Mouse (Mus musculus) CH12.LX (cell line): ENCODE results near the gene Adamts20. TPM values are rescaled to one million over a fixed set of nuclear protein-coding genes. Genes with fewer than 3 reads are reported as not detected.

ENCODE experiments used
- DNase-seq: peaks from one replicate; pipeline ENCODE4 v3.0.0-alpha.2; 2013; ENCODE audit errors: extremely low read depth
- H3K27ac ChIP-seq: 2 replicates; pipeline ENCODE4 v1.5.1; 2012; ENCODE audit warnings: low read depth, mild to moderate bottlenecking, control low read depth, moderate library complexity; ENCODE audit not compliant: insufficient read depth
- H3K27me3 ChIP-seq: replicated peaks from 2 replicates; pipeline ENCODE3; 2012; ENCODE audit warnings: inconsistent platforms
- H3K36me3 ChIP-seq, 2 experiments: replicated peaks in 1 of 2; 2 replicates each; pipeline versions ENCODE3 to v1.6.1; 2012; ENCODE audit warnings: inconsistent platforms in 1 of 2, low read length in 1 of 2, mild to moderate bottlenecking in 1 of 2, mixed read lengths in 1 of 2, moderate library complexity in 1 of 2; ENCODE audit not compliant: control insufficient read depth in 1 of 2, insufficient read depth in 1 of 2
- H3K4me1 ChIP-seq, 2 experiments: 2 replicates each; pipeline ENCODE4 v1.6.1; 2012; ENCODE audit warnings: inconsistent platforms in 1 of 2, moderate library complexity in 1 of 2; ENCODE audit not compliant: insufficient read depth in 2 of 2, control insufficient read depth in 1 of 2
- H3K4me2 ChIP-seq: 2 replicates; pipeline ENCODE4 v1.6.1; 2012; ENCODE audit warnings: low read depth, mild to moderate bottlenecking, control low read depth; ENCODE audit not compliant: poor library complexity, insufficient read depth, severe bottlenecking
- H3K4me3 ChIP-seq, 3 experiments: fragments of 150-350 bp in 1 of 3; sonication (generic) in 1 of 3; replicated peaks in 1 of 3; 2 replicates each; pipeline versions ENCODE3 to v1.5.1; 2011 to 2012; ENCODE audit warnings: low read depth in 2 of 3, low read length in 2 of 3, mild to moderate bottlenecking in 2 of 3, moderate library complexity in 2 of 3, control low read depth in 1 of 3, improper control_type of control experiment in 1 of 3, inconsistent platforms in 1 of 3, mixed read lengths in 1 of 3; ENCODE audit not compliant: poor library complexity in 1 of 3
- H3K79me2 ChIP-seq: replicated peaks from 2 replicates; pipeline ENCODE4 v1.6.1; 2012; ENCODE audit warnings: mild to moderate bottlenecking, moderate library complexity; ENCODE audit not compliant: control insufficient read depth, poor library complexity, insufficient read depth, severe bottlenecking; ENCODE audit errors: extremely low read depth
- H3K9ac ChIP-seq: 2 replicates; pipeline ENCODE4 v1.6.1; 2012; ENCODE audit warnings: low read depth, mild to moderate bottlenecking, control low read depth, moderate library complexity; ENCODE audit not compliant: insufficient read depth
- H3K9me3 ChIP-seq: replicated peaks from 2 replicates; pipeline ENCODE3; 2012; ENCODE audit warnings: low read length, inconsistent platforms, mixed read lengths
- BHLHE40 ChIP-seq: IDR thresholded peaks from 2 replicates; pipeline ENCODE4 v1.6.1; 2011; ENCODE audit warnings: mild to moderate bottlenecking, low read depth, low read length, improper control_type of control experiment
- CHD1 ChIP-seq: IDR thresholded peaks from 2 replicates; pipeline ENCODE4 v1.6.1; 2012; ENCODE audit warnings: low read depth, low read length, improper control_type of control experiment, inconsistent platforms
- CHD2 ChIP-seq: IDR thresholded peaks from 2 replicates; pipeline ENCODE4 v1.6.1; 2011; ENCODE audit warnings: low read length, improper control_type of control experiment
- CTCF ChIP-seq, 2 experiments: IDR thresholded peaks in 1 of 2; conservative IDR thresholded peaks in 1 of 2; 2 replicates each; pipeline ENCODE4 v1.5.1; 2011 to 2012; ENCODE audit warnings: low read depth in 2 of 2, low read length in 2 of 2, improper control_type of control experiment in 1 of 2, inconsistent platforms in 1 of 2, mild to moderate bottlenecking in 1 of 2, moderate library complexity in 1 of 2
- ELF1 ChIP-seq: IDR thresholded peaks from 2 replicates; pipeline ENCODE4 v1.6.1; 2014; ENCODE audit warnings: low read depth, mild to moderate bottlenecking, inconsistent platforms, low read length, improper control_type of control experiment
- EP300 ChIP-seq: IDR thresholded peaks from 2 replicates; pipeline ENCODE4 v1.6.1; 2011; ENCODE audit warnings: low read length, improper control_type of control experiment
- MAFK ChIP-seq: IDR thresholded peaks from 2 replicates; pipeline ENCODE4 v1.6.1; 2011; ENCODE audit warnings: low read length, improper control_type of control experiment; ENCODE audit not compliant: insufficient replicate concordance
- MAZ ChIP-seq: IDR thresholded peaks from 2 replicates; pipeline ENCODE4 v1.6.1; 2012; ENCODE audit warnings: low read depth, mild to moderate bottlenecking, inconsistent platforms, low read length, improper control_type of control experiment, moderate library complexity
- PAX5 ChIP-seq: IDR thresholded peaks from 2 replicates; pipeline ENCODE4 v1.6.1; 2012; ENCODE audit warnings: low read length, inconsistent platforms, mixed read lengths
- POLR2A ChIP-seq: IDR thresholded peaks from 2 replicates; pipeline ENCODE4 v1.6.1; 2011; ENCODE audit warnings: low read depth, mild to moderate bottlenecking, improper control_type of control experiment, low read length
- POLR2AphosphoS2 ChIP-seq: IDR thresholded peaks from 2 replicates; pipeline ENCODE4 v1.6.1; 2011; ENCODE audit warnings: low read depth, low read length, improper control_type of control experiment
- RAD21 ChIP-seq: IDR thresholded peaks from 2 replicates; pipeline ENCODE4 v1.6.1; 2011; ENCODE audit warnings: low read depth, mild to moderate bottlenecking, low read length, improper control_type of control experiment, moderate library complexity
- RCOR1 ChIP-seq: conservative IDR thresholded peaks from 2 replicates; pipeline ENCODE4 v1.6.1; 2012; ENCODE audit warnings: low read depth, mild to moderate bottlenecking, inconsistent platforms, low read length, improper control_type of control experiment
- SMC3 ChIP-seq: IDR thresholded peaks from 2 replicates; pipeline ENCODE4 v1.6.1; 2011; ENCODE audit warnings: low read depth, low read length, improper control_type of control experiment
- TBP ChIP-seq: conservative IDR thresholded peaks from 2 replicates; pipeline ENCODE4 v1.6.1; 2011; ENCODE audit warnings: low read depth, low read length, improper control_type of control experiment
- TCF12 ChIP-seq: IDR thresholded peaks from 2 replicates; pipeline ENCODE4 v1.6.1; 2014; ENCODE audit warnings: low read depth, mild to moderate bottlenecking, inconsistent platforms, low read length, improper control_type of control experiment
- USF2 ChIP-seq: conservative IDR thresholded peaks from 2 replicates; pipeline ENCODE4 v1.6.1; 2011; ENCODE audit warnings: low read depth, low read length, improper control_type of control experiment
- ZC3H11A ChIP-seq: IDR thresholded peaks from 2 replicates; pipeline ENCODE4 v1.6.1; 2012; ENCODE audit warnings: low read depth, mild to moderate bottlenecking, inconsistent platforms, low read length, improper control_type of control experiment
- ZKSCAN1 ChIP-seq: IDR thresholded peaks from 2 replicates; pipeline ENCODE4 v1.6.1; 2012; ENCODE audit warnings: low read depth, inconsistent platforms, low read length, improper control_type of control experiment, borderline replicate concordance
- ZNF384 ChIP-seq: IDR thresholded peaks from 2 replicates; pipeline ENCODE4 v1.6.1; 2012; ENCODE audit warnings: low read depth, low read length, improper control_type of control experiment, inconsistent platforms
- dilution Hi-C: fragments of 300-500 bp; cut with MboI; formaldehyde crosslinking; loops from 2 replicates; pipeline ENCODE4 v1.14.3; 2020; ENCODE audit warnings: low sequenced_read_pairs; ENCODE audit not compliant: extremely low pct_unique_long_range_greater_than_20kb, extremely low pct_ligation_motif_present
- in situ Hi-C: fragments of 300-500 bp; cut with MboI; formaldehyde crosslinking; loops from 3 replicates; pipeline ENCODE4 v1.14.3; 2019; ENCODE audit warnings: low sequenced_read_pairs, low pct_ligation_motif_present, low pct_unique_long_range_greater_than_20kb, mixed read lengths
- polyA plus RNA-seq: library from polyadenylated mRNA; unstranded; fragments of >175 nt; gene quantifications from 2 replicates; pipeline ENCODE4 v1.2.1, GENCODE M21; 2012; ENCODE audit warnings: low read depth; ENCODE audit not compliant: insufficient read length
- total RNA-seq, 2 experiments: library from RNA; depleted of rRNA; stranded (reverse); fragments of 300-350 nt in 1 of 2; fragments of >200 nt in 1 of 2; gene quantifications; 2 replicates each; pipeline ENCODE4 v1.2.3; 2012 to 2014

Gene Adamts20
- total and polyA plus RNA-seq, 3 experiments = 0.37 to 1.5 (median 0.68) TPM

DNA sequence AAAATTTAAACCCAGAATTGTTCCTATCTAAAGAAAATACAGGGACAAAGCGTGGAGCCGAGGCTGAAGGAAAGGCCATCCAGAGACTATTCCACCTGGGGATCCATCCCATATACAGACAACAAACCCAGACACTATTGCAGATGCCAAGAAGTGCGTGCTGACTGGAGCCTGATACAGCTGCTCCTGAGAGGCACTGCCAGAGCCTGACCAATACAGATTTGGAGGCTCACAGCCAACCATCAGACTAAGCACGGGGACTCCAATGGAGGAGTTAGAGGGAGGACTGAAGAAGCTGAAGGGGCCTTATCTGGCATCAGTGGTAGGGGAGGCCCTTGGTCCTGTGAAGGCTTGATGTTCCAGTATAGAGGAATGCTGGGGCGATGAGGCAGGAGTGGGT lies 138.6 kb downstream of the Adamts20 start:
- no peak overlapping the region for H3K9ac ChIP-seq
- peaks cover 7% of the 10 kb centered on the region for H3K9me3 ChIP-seq
- H3K4me1 ChIP-seq = no peaks in the 10 kb centered on the region
- H3K79me2 ChIP-seq = no peaks in the 10 kb centered on the region
- H3K27ac ChIP-seq = no peak overlapping the region
- H3K27me3 ChIP-seq = no peaks in the 10 kb centered on the region
- no peak overlapping the region for H3K4me3 ChIP-seq
- TF ChIP-seq RCOR1 = no peak
- no peaks in the 10 kb centered on the region for H3K36me3 ChIP-seq
- DNase-seq = no peak
- no peak overlapping the region for H3K4me2 ChIP-seq
- dilution Hi-C loops (no loop called here), in situ Hi-C loops (no loop called here)

DNA sequence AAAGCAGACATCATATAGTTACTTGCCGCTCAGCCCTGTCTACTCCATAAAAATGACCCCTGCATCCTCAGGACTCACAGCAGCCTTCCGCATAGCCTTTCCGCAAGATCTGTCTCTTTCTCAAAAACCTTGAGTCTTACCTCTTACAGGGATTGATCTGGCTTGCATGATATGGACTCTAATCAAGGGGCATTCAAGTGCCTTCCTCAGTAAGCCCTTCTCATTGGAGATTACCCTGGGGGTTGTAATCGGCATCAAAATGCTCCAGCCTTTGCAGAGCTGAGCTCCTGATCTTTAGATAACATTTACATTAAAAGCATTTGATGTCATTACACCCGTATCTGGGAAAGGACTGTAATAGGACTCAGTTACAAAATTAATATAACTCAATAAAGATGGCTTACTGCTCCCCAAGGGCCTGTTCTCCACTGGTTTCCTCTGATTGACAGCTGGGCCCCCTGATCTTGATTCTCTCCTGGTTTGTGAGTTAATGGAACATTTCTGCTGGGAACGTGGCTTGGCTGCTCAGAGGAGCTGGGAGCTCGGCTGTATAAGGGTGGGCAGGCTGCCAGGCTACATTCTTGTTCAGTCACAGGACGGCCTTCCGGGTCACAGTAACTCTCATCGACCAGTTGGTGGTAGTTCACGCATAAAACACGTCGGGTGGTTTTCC lies 139.6 kb downstream of the Adamts20 start:
- no peak overlapping the region for H3K27ac ChIP-seq
- H3K9me3 ChIP-seq = peaks cover 7% of the 10 kb centered on the region
- TF ChIP-seq BHLHE40 (no peak), RAD21 (no peak), CHD1 (no peak), ZNF384 (no peak), CHD2 (no peak), USF2 (no peak), MAZ (no peak), PAX5 (no peak), ZC3H11A (no peak), TBP (no peak), POLR2A (no peak), ZKSCAN1 (no peak), EP300 (no peak), ELF1 (no peak), MAFK (no peak), TCF12 (no peak), POLR2AphosphoS2 (no peak), CTCF (conservative IDR thresholded peaks at IDR 0.05 in 1 of 2, IDR thresholded peaks at IDR 0.05 in 1 of 2; ENCODE audit: low read depth in 2 of 2, low read length in 2 of 2) (no peak), SMC3 (no peak)
- no peaks in the 10 kb centered on the region for H3K27me3 ChIP-seq
- H3K4me3 ChIP-seq = no peak overlapping the region
- dilution Hi-C loops (no loop called here), in situ Hi-C loops (no loop called here)
- no peak for DNase-seq
- H3K36me3 ChIP-seq = no peaks in the 10 kb centered on the region
- no peaks in the 10 kb centered on the region for H3K79me2 ChIP-seq
- H3K9ac ChIP-seq = no peak overlapping the region
- no peak overlapping the region for H3K4me2 ChIP-seq
- H3K4me1 ChIP-seq = no peaks in the 10 kb centered on the region
